Comparison of ENCODE assay signal across 8 mouse cellular contexts in genomic region chr2:168268033-168268432, GRCm38 (mm10). TPM values are rescaled to one million over a fixed set of nuclear protein-coding genes. Genes with fewer than 3 reads are reported as not detected.
DNase-seq lines count a peak whose midpoint lies in the region; ATAC-seq and TF ChIP-seq lines count a peak whose summit lies in the region.

No protein-coding gene starts in this region.

- no peak overlapping the region for H3K4me2 ChIP-seq in hindbrain, embryonic 14.5 days (replicated peaks)
- peak overlapping the region; percentile 21; the same call in 1 of the 2 replicates for H3K4me2 ChIP-seq in hindbrain, embryonic 13.5 days
- H3K4me2 ChIP-seq in lung, postnatal 0 days (replicated peaks; ENCODE audit: low read depth, low read length) = 0 out of 2 replicates have a peak overlapping the region, but pooled peaks have one; percentile 3

- peaks cover 19% of the 10 kb centered on the region for H3K27me3 ChIP-seq in hindbrain, embryonic 10.5 days (ENCODE audit: insufficient read depth, poor library complexity, severe bottlenecking)
- no peaks in the 10 kb centered on the region for H3K27me3 ChIP-seq in hindbrain, embryonic 14.5 days (ENCODE audit: control insufficient read depth, insufficient read depth, low read length)
- peaks cover 5% of the 10 kb centered on the region for H3K27me3 ChIP-seq in hindbrain, embryonic 13.5 days
- H3K27me3 ChIP-seq in lung, postnatal 0 days (replicated peaks; ENCODE audit: insufficient read depth, low read length) = 0 out of 2 replicates have a peak, but pooled peaks cover 4% of the 10 kb centered on the region

- H3K36me3 ChIP-seq in hindbrain, embryonic 10.5 days = 0 out of 2 replicates have a peak, but pooled peaks cover 3% of the 10 kb centered on the region
- H3K36me3 ChIP-seq in hindbrain, embryonic 14.5 days (replicated peaks; ENCODE audit: control insufficient read depth, insufficient read depth) = no peaks in the 10 kb centered on the region
- H3K36me3 ChIP-seq in hindbrain, embryonic 13.5 days = no peaks in the 10 kb centered on the region
- H3K36me3 ChIP-seq in lung, postnatal 0 days (ENCODE audit: insufficient read depth, low read length) = no peaks in the 10 kb centered on the region

- TF ChIP-seq EP300 in lung, postnatal 0 days (IDR thresholded peaks at IDR 0.05) = no peak

- TF ChIP-seq CTCF in bone marrow, adult 2 months (IDR thresholded peaks at IDR 0.05; ENCODE audit: control insufficient read depth, insufficient read depth, low read length) = peak; percentile 34; the same call in 1 of the 2 replicates
- peak; percentile 66 for TF ChIP-seq CTCF in lung, postnatal 0 days (IDR thresholded peaks at IDR 0.05)

- no peak overlapping the region for H3K9ac ChIP-seq in hindbrain, embryonic 14.5 days
- H3K9ac ChIP-seq in hindbrain, embryonic 13.5 days = no peak overlapping the region
- H3K9ac ChIP-seq in lung, postnatal 0 days (replicated peaks; ENCODE audit: low read depth) = no peak overlapping the region

- 35% methylated on average over 7 of the region's 7 CpGs for WGBS in hindbrain, embryonic 10.5 days
- WGBS in hindbrain, embryonic 14.5 days = 43% methylated on average over 7 of the region's 7 CpGs
- WGBS in bone marrow, adult 2 months = 69% methylated on average over 7 of the region's 7 CpGs
- WGBS in hindbrain, embryonic 13.5 days = 31% methylated on average over 7 of the region's 7 CpGs
- 26% methylated on average over 7 of the region's 7 CpGs for WGBS in lung, postnatal 0 days

- peaks cover 5% of the 10 kb centered on the region; the same call in 1 of the 2 replicates for H3K4me1 ChIP-seq in hindbrain, embryonic 10.5 days (replicated peaks)
- no peaks in the 10 kb centered on the region for H3K4me1 ChIP-seq in hindbrain, embryonic 14.5 days (replicated peaks; ENCODE audit: control insufficient read depth, insufficient read depth, low read length)
- no peaks in the 10 kb centered on the region for H3K4me1 ChIP-seq in bone marrow, adult 2 months (ENCODE audit: control insufficient read depth, insufficient read depth, low read length)
- H3K4me1 ChIP-seq in hindbrain, embryonic 13.5 days (replicated peaks) = no peaks in the 10 kb centered on the region
- H3K4me1 ChIP-seq in lung, postnatal 0 days (ENCODE audit: insufficient read depth, low read depth, low read length) = no peaks in the 10 kb centered on the region

- peak; percentile 68 for DNase-seq in hindbrain, embryonic 10.5 days (ENCODE audit: low spot score)
- no peak for DNase-seq in hindbrain, embryonic 14.5 days (ENCODE audit: low spot score)
- no peak for DNase-seq in lung, postnatal 0 days (ENCODE audit: low spot score)
- no peak for DNase-seq in spleen, postnatal 10 days (ENCODE audit: low spot score in 2 of 2)
- no peak for DNase-seq in layer of hippocampus, adult 18-20 months (ENCODE audit: low spot score in 2 of 2)
- DNase-seq in right cerebral cortex, postnatal 4 days = no peak

- ATAC-seq in hindbrain, embryonic 14.5 days (ENCODE audit: low FRiP score) = no peak
- no peak for ATAC-seq in hindbrain, embryonic 13.5 days (ENCODE audit: low FRiP score)
- no peak for ATAC-seq in lung, postnatal 0 days

- 0 out of 2 replicates have a peak overlapping the region, but pooled peaks have one; percentile 32 for H3K4me3 ChIP-seq in hindbrain, embryonic 10.5 days
- no peak overlapping the region for H3K4me3 ChIP-seq in hindbrain, embryonic 14.5 days (replicated peaks; ENCODE audit: low read length)
- H3K4me3 ChIP-seq in bone marrow, adult 2 months (replicated peaks; ENCODE audit: control insufficient read depth, low read depth, low read length) = no peak overlapping the region
- H3K4me3 ChIP-seq in hindbrain, embryonic 13.5 days = 0 out of 2 replicates have a peak overlapping the region, but pooled peaks have one; percentile 2
- H3K4me3 ChIP-seq in lung, postnatal 0 days (ENCODE audit: low read depth, low read length) = no peak overlapping the region

- no peak for TF ChIP-seq POLR2A in bone marrow, adult 2 months (IDR thresholded peaks at IDR 0.05; ENCODE audit: borderline replicate concordance, control insufficient read depth, low read depth, low read length)

- 0 out of 2 replicates have a peak, but pooled peaks cover 4% of the 10 kb centered on the region for H3K9me3 ChIP-seq in hindbrain, embryonic 10.5 days
- H3K9me3 ChIP-seq in hindbrain, embryonic 14.5 days (ENCODE audit: control insufficient read depth, low read length) = no peaks in the 10 kb centered on the region
- H3K9me3 ChIP-seq in hindbrain, embryonic 13.5 days = 0 out of 2 replicates have a peak, but pooled peaks cover 5% of the 10 kb centered on the region
- H3K9me3 ChIP-seq in lung, postnatal 0 days (ENCODE audit: low read length) = no peaks in the 10 kb centered on the region

- no peak overlapping the region for H3K27ac ChIP-seq in hindbrain, embryonic 10.5 days
- no peak overlapping the region for H3K27ac ChIP-seq in hindbrain, embryonic 14.5 days
- no peak overlapping the region for H3K27ac ChIP-seq in bone marrow, adult 2 months (ENCODE audit: control insufficient read depth, insufficient read depth, low read depth, low read length, poor library complexity)
- no peak overlapping the region for H3K27ac ChIP-seq in hindbrain, embryonic 13.5 days
- no peak overlapping the region for H3K27ac ChIP-seq in lung, postnatal 0 days (ENCODE audit: low read length)

RNA-seq across cellular contexts. Expression of gene Kcng1, which starts 13.5 kb away (rescaled TPM):
- 2.2 and 3.2 TPM in 2 replicates for polyA plus RNA-seq in hindbrain, embryonic 10.5 days (2016; fragmentation: Nextera tagmentation; extraction: Ambion mirVana)
- 0.87 and 1.4 TPM in 2 replicates for polyA plus RNA-seq in hindbrain, embryonic 14.5 days (2014; fragmentation: Nextera tagmentation; extraction: Ambion mirVana)
- polyA plus RNA-seq in bone marrow, adult 2 months (2011; ENCODE audit: insufficient read depth, insufficient read length, low replicate concordance, missing spikeins) = not detected in 2 replicates
- 0.99 and 1.1 TPM in 2 replicates for polyA plus RNA-seq in hindbrain, embryonic 13.5 days (2015; fragmentation: Nextera tagmentation; extraction: Ambion mirVana)
- 0.08 and 0.26 TPM in 2 replicates for polyA plus RNA-seq in lung, postnatal 0 days (2015; fragmentation: Nextera tagmentation; extraction: Ambion mirVana)
- total RNA-seq in layer of hippocampus, adult 18-20 months (2021) = 10 to 100 TPM; 43.9 to 51.6 TPM

RNA-seq across cellular contexts. Expression of gene Mocs3, which starts 37.6 kb away (rescaled TPM):
- 7.0 and 7.6 TPM in 2 replicates for polyA plus RNA-seq in hindbrain, embryonic 10.5 days (2016; fragmentation: Nextera tagmentation; extraction: Ambion mirVana)
- 11.7 and 12.5 TPM in 2 replicates for polyA plus RNA-seq in hindbrain, embryonic 14.5 days (2014; fragmentation: Nextera tagmentation; extraction: Ambion mirVana)
- 1.1 and 5.1 TPM in 2 replicates for polyA plus RNA-seq in bone marrow, adult 2 months (2011; ENCODE audit: insufficient read depth, insufficient read length, low replicate concordance, missing spikeins)
- 7.0 and 7.7 TPM in 2 replicates for polyA plus RNA-seq in hindbrain, embryonic 13.5 days (2015; fragmentation: Nextera tagmentation; extraction: Ambion mirVana)
- polyA plus RNA-seq in lung, postnatal 0 days (2015; fragmentation: Nextera tagmentation; extraction: Ambion mirVana) = 5.6 and 5.9 TPM in 2 replicates
- total RNA-seq in layer of hippocampus, adult 18-20 months (2021) = 10 to 100 TPM; 18.1 to 18.2 TPM

RNA-seq across cellular contexts. Expression of gene Dpm1, which starts 37.6 kb away (rescaled TPM):
- polyA plus RNA-seq in hindbrain, embryonic 10.5 days (2016; fragmentation: Nextera tagmentation; extraction: Ambion mirVana) = 72.3 and 78.8 TPM in 2 replicates
- 58.7 and 60.1 TPM in 2 replicates for polyA plus RNA-seq in hindbrain, embryonic 14.5 days (2014; fragmentation: Nextera tagmentation; extraction: Ambion mirVana)
- polyA plus RNA-seq in bone marrow, adult 2 months (2011; ENCODE audit: insufficient read depth, insufficient read length, low replicate concordance, missing spikeins) = 20.1 and 59.2 TPM in 2 replicates
- polyA plus RNA-seq in hindbrain, embryonic 13.5 days (2015; fragmentation: Nextera tagmentation; extraction: Ambion mirVana) = 70.4 and 71.3 TPM in 2 replicates
- 134 and 145 TPM in 2 replicates for polyA plus RNA-seq in lung, postnatal 0 days (2015; fragmentation: Nextera tagmentation; extraction: Ambion mirVana)
- 10 to 100 TPM; 68.3 to 74.5 TPM for total RNA-seq in layer of hippocampus, adult 18-20 months (2021)

RNA-seq across cellular contexts. Expression of gene Gm20716, which starts 37.9 kb away (rescaled TPM):
- 15.6 and 16.7 TPM in 2 replicates for polyA plus RNA-seq in hindbrain, embryonic 10.5 days (2016; fragmentation: Nextera tagmentation; extraction: Ambion mirVana)
- 23.7 and 26.3 TPM in 2 replicates for polyA plus RNA-seq in hindbrain, embryonic 14.5 days (2014; fragmentation: Nextera tagmentation; extraction: Ambion mirVana)
- 18.3 and 20.2 TPM in 2 replicates for polyA plus RNA-seq in bone marrow, adult 2 months (2011; ENCODE audit: insufficient read depth, insufficient read length, low replicate concordance, missing spikeins)
- 23.1 and 25.4 TPM in 2 replicates for polyA plus RNA-seq in hindbrain, embryonic 13.5 days (2015; fragmentation: Nextera tagmentation; extraction: Ambion mirVana)
- polyA plus RNA-seq in lung, postnatal 0 days (2015; fragmentation: Nextera tagmentation; extraction: Ambion mirVana) = 8.4 and 11.6 TPM in 2 replicates
- 10 to 100 TPM; 24.7 to 31.3 TPM for total RNA-seq in layer of hippocampus, adult 18-20 months (2021)

Comparison
In these comparisons a context has a peak if more than half of its experiments do, and no peak if none do; other contexts are left out.
1. H3K4me3 ChIP-seq: peak in hindbrain, embryonic 10.5 days (single experiment) and hindbrain, embryonic 13.5 days (single experiment); none in hindbrain, embryonic 14.5 days (single experiment), bone marrow, adult 2 months (single experiment) and lung, postnatal 0 days (single experiment).